Mouse (Mus musculus) kidney, adult 2 months (tissue): ENCODE data around the gene Cdh4. TPM values are rescaled to one million over a fixed set of nuclear protein-coding genes. Genes with fewer than 3 reads are reported as not detected.

Experiments
- DNase-seq: peaks from one replicate; pipeline ENCODE4 v3.0.0; 2021
- H3K27ac ChIP-seq: fragments of 200-500 bp; 2 replicates; pipeline ENCODE4 v1.5.1; 2012; ENCODE audit warnings: low read depth, low read length, control low read depth, inconsistent platforms; ENCODE audit not compliant: insufficient read depth
- H3K27me3 ChIP-seq: fragments of 200-500 bp; replicated peaks from 2 replicates; pipeline ENCODE4 v1.6.1; 2012; ENCODE audit warnings: mild to moderate bottlenecking, moderate library complexity, low read length, inconsistent platforms; ENCODE audit not compliant: control insufficient read depth, insufficient read depth
- H3K36me3 ChIP-seq: fragments of 200-500 bp; 2 replicates; pipeline ENCODE4 v1.6.1; 2012; ENCODE audit warnings: mild to moderate bottlenecking, moderate library complexity, low read length, inconsistent platforms; ENCODE audit not compliant: control insufficient read depth, insufficient read depth
- H3K4me1 ChIP-seq: fragments of 200-500 bp; 2 replicates; pipeline ENCODE4 v1.6.1; 2011; ENCODE audit warnings: low read length; ENCODE audit not compliant: control insufficient read depth, insufficient read depth
- H3K4me3 ChIP-seq: fragments of 200-500 bp; 2 replicates; pipeline ENCODE4 v1.5.1; 2011; ENCODE audit warnings: mild to moderate bottlenecking, low read depth, low read length, control low read depth; ENCODE audit not compliant: insufficient read depth
- CTCF ChIP-seq: fragments of 200-500 bp; conservative IDR thresholded peaks from 2 replicates; pipeline ENCODE4 v1.5.1; 2011; ENCODE audit warnings: low read depth, mild to moderate bottlenecking, control low read depth, low read length, moderate library complexity, mixed read lengths; ENCODE audit not compliant: insufficient read depth, insufficient read length
- POLR2A ChIP-seq: fragments of 200-500 bp; IDR thresholded peaks from one replicate; pipeline ENCODE4 v1.6.1; 2011; ENCODE audit warnings: low read depth, low read length, control low read depth
- WGBS: fragments of 180-500 bp; shearing (Covaris S2); methylation state at CpG from one replicate; pipeline ENCODE4 v1.1.7; 2018; 5-methylcytosine and 5-hydroxymethylcytosine counted together
- polyA plus RNA-seq: library from polyadenylated mRNA; depleted of rRNA; stranded (reverse); fragments of >200 nt; gene quantifications from 2 replicates; pipeline ENCODE4 v1.2.3, GENCODE M21; 2012

Cdh4 gene
- polyA plus RNA-seq, 1 experiment: 1.2 TPM

GRCm38 (mm10) chr2:179849732-179850131 is 407.5 kb downstream of the Cdh4 start:
- Histone ChIP-seq H3K36me3 (no peaks in the 10 kb centered on the region), H3K4me3 (no peak overlapping the region), H3K4me1 (no peaks in the 10 kb centered on the region), H3K27ac (no peak overlapping the region), H3K27me3 (no peaks in the 10 kb centered on the region)
- WGBS: 60% methylated on average over 9 of the region's 9 CpGs
- TF ChIP-seq CTCF: no peak
- TF ChIP-seq POLR2A: no peak
- DNase-seq: no peak

DNA sequence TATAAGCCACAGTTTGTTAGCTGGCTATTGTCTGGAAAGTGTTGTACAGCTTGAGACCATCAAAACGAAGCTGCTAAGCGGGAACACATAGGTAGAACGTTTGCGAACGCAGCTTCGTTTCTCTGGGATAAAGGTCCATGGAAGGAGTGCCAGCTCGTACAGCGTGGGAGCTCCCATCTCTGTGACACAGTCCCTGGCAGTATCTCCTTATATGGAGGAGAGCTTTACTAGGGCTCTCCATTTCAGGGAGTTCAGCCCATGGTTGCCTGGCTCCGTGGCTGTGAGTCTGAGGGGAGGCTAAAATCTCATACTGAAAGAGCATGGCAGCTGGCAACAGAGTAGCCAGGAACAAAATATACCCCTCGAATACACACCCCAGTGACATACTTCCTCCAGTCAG is 409.9 kb downstream of the Cdh4 start:
- no peaks in the 10 kb centered on the region for H3K4me1 ChIP-seq
- no peaks in the 10 kb centered on the region for H3K27me3 ChIP-seq
- no peak overlapping the region for H3K4me3 ChIP-seq
- H3K27ac ChIP-seq: no peak overlapping the region
- no peak for DNase-seq
- no peaks in the 10 kb centered on the region for H3K36me3 ChIP-seq
- TF ChIP-seq CTCF (no peak), POLR2A (no peak)
- 59% methylated on average over 10 of the region's 10 CpGs for WGBS

DNA sequence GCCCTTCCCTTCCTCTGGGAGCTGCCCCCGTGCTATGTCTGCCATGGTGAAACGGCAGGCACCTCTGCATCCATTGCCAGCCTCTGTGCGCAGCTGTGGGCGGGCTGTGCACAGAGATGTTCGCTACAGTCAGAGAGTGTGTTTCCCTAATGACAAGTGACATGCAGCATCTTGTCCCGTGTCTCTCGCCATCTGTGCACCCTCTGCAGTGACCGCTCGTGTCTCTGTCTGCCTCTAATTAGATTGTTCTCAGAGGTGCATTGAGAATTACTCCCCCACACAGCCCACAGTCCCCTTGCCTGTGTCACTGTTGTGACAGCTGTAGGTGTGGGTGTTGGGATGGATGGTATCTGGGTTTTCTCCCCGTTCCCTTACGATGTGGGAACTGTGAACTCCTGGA is 410.6 kb downstream of the Cdh4 start:
- Histone ChIP-seq H3K4me3 (no peak overlapping the region), H3K36me3 (no peaks in the 10 kb centered on the region), H3K27ac (no peak overlapping the region), H3K27me3 (no peaks in the 10 kb centered on the region), H3K4me1 (no peaks in the 10 kb centered on the region)
- DNase-seq: no peak
- 55% methylated on average over 11 of the region's 11 CpGs for WGBS
- TF ChIP-seq CTCF (no peak), POLR2A (no peak)

GRCm38 (mm10) chr2:179853892-179854291 is 411.7 kb downstream of the Cdh4 start:
- Histone ChIP-seq H3K27ac (no peak overlapping the region), H3K27me3 (no peaks in the 10 kb centered on the region), H3K4me1 (no peaks in the 10 kb centered on the region), H3K4me3 (no peak overlapping the region), H3K36me3 (no peaks in the 10 kb centered on the region)
- no peak for TF ChIP-seq POLR2A
- no peak for TF ChIP-seq CTCF
- no peak for DNase-seq
- WGBS: 82% methylated on average over 10 of the region's 10 CpGs

- no peaks in the 10 kb centered on the region for H3K4me1 ChIP-seq
- TF ChIP-seq POLR2A (no peak), CTCF (no peak)
- H3K27ac ChIP-seq: no peak overlapping the region
- 58% methylated on average over 4 of the region's 4 CpGs for WGBS
- no peak overlapping the region for H3K4me3 ChIP-seq
- no peaks in the 10 kb centered on the region for H3K27me3 ChIP-seq
- no peak for DNase-seq
- H3K36me3 ChIP-seq: no peaks in the 10 kb centered on the region
These were observed 414.9 kb downstream of the Cdh4 start for GRCm38 (mm10) chr2:179857086-179857485.

- Histone ChIP-seq H3K4me1 (no peaks in the 10 kb centered on the region), H3K27me3 (no peaks in the 10 kb centered on the region), H3K36me3 (no peaks in the 10 kb centered on the region), H3K4me3 (no peak overlapping the region), H3K27ac (no peak overlapping the region)
- TF ChIP-seq POLR2A: no peak
- no peak for TF ChIP-seq CTCF
- WGBS: 83% methylated on average over 3 of the region's 3 CpGs
- no peak for DNase-seq
These were observed 420.4 kb downstream of the Cdh4 start for GRCm38 (mm10) chr2:179862676-179863075.

GRCm38 (mm10) chr2:179863266-179863665 is 421.0 kb downstream of the Cdh4 start:
- H3K4me3 ChIP-seq: no peak overlapping the region
- no peaks in the 10 kb centered on the region for H3K36me3 ChIP-seq
- TF ChIP-seq POLR2A (no peak), CTCF (0 out of 2 replicates have a peak, but pooled peaks have one; percentile 28)
- H3K27ac ChIP-seq: no peak overlapping the region
- 72% methylated on average over 3 of the region's 3 CpGs for WGBS
- DNase-seq: peak; percentile 4
- no peaks in the 10 kb centered on the region for H3K4me1 ChIP-seq
- H3K27me3 ChIP-seq: no peaks in the 10 kb centered on the region

- Histone ChIP-seq H3K36me3 (no peaks in the 10 kb centered on the region), H3K4me1 (no peaks in the 10 kb centered on the region), H3K27ac (no peak overlapping the region), H3K27me3 (no peaks in the 10 kb centered on the region), H3K4me3 (no peak overlapping the region)
- TF ChIP-seq POLR2A (no peak), CTCF (no peak)
- 80% methylated on average over 5 of the region's 5 CpGs for WGBS
- no peak for DNase-seq
These were observed 422.9 kb downstream of the Cdh4 start for GRCm38 (mm10) chr2:179865097-179865496.
